Mouse (Mus musculus) limb, embryonic 10.5 days (tissue): ENCODE results near the gene Gpc5. TPM values are rescaled to one million over a fixed set of nuclear protein-coding genes. Genes with fewer than 3 reads are reported as not detected.

Source experiments
- DNase-seq: peaks from one replicate; pipeline ENCODE4 v3.0.0-alpha.2; 2017; ENCODE audit warnings: low spot score
- H3K27ac ChIP-seq: fragments of 300-500 bp; sonication (generic); 2 replicates; pipeline ENCODE4 v1.5.1; 2016; ENCODE audit warnings: mild to moderate bottlenecking
- H3K27me3 ChIP-seq: fragments of 300-500 bp; sonication (generic); 2 replicates; pipeline ENCODE4 v1.6.1; 2016; ENCODE audit warnings: low read depth, mild to moderate bottlenecking; ENCODE audit not compliant: poor library complexity, severe bottlenecking
- H3K36me3 ChIP-seq: fragments of 300-500 bp; sonication (generic); 2 replicates; pipeline ENCODE4 v1.6.1; 2016; ENCODE audit warnings: mild to moderate bottlenecking, moderate library complexity
- H3K4me1 ChIP-seq: fragments of 300-500 bp; sonication (generic); 2 replicates; pipeline ENCODE4 v1.6.1; 2016
- H3K4me3 ChIP-seq: fragments of 300-500 bp; sonication (generic); 2 replicates; pipeline ENCODE4 v1.5.1; 2016; ENCODE audit warnings: mild to moderate bottlenecking, moderate library complexity
- H3K9me3 ChIP-seq: fragments of 300-500 bp; sonication (generic); replicated peaks from 2 replicates; pipeline ENCODE4 v1.6.1; 2016; ENCODE audit warnings: mild to moderate bottlenecking
- WGBS: fragments of 180-500 bp; shearing (Covaris S2); methylation state at CpG from one replicate; pipeline ENCODE4 v1.1.7; 2016; 5-methylcytosine and 5-hydroxymethylcytosine counted together
- microRNA counts: library from miRNA; unstranded; fragments of <30 nt; microRNA quantifications from one replicate; lab custom pipeline; 2017
- microRNA-seq: library from miRNA; unstranded; fragments of <30 nt; microRNA quantifications from one replicate; pipeline ENCODE4, GENCODE M21; 2017
- polyA plus RNA-seq: library from polyadenylated mRNA; unstranded; fragments of >200 nt; fragmentation: Nextera tagmentation; extraction: Ambion mirVana; gene quantifications from 2 replicates; pipeline ENCODE4 v1.2.1, GENCODE M21; 2016

Gpc5 gene
- polyA plus RNA-seq, 1 experiment from 2014 or later = 8.7 TPM

DNA sequence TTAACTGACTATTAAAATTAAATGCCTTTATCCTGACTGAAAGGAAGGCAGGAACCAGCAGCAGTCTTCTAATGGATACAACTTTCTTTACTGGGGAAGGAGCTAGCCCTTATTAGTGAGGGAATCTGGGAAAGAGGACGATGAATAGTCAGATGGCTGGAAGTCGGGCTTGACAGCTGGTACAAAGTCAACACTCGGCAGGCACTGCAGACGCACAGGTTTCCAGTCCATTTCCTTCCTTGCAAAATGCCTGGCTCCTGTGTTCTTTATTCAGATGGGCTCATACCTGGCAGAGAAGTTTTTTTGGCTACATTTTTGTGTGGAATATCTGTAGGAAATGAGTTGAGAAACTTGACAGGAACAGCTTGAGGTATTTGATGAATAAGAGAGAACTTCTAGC, 1364.2 kb downstream of the Gpc5 start:
- Histone ChIP-seq H3K4me3 (no peak overlapping the region), H3K9me3 (no peaks in the 10 kb centered on the region), H3K36me3 (no peaks in the 10 kb centered on the region), H3K4me1 (no peaks in the 10 kb centered on the region), H3K27ac (no peak overlapping the region), H3K27me3 (no peaks in the 10 kb centered on the region)
- WGBS = 71% methylated on average over 4 of the region's 4 CpGs
- DNase-seq = no peak

DNA sequence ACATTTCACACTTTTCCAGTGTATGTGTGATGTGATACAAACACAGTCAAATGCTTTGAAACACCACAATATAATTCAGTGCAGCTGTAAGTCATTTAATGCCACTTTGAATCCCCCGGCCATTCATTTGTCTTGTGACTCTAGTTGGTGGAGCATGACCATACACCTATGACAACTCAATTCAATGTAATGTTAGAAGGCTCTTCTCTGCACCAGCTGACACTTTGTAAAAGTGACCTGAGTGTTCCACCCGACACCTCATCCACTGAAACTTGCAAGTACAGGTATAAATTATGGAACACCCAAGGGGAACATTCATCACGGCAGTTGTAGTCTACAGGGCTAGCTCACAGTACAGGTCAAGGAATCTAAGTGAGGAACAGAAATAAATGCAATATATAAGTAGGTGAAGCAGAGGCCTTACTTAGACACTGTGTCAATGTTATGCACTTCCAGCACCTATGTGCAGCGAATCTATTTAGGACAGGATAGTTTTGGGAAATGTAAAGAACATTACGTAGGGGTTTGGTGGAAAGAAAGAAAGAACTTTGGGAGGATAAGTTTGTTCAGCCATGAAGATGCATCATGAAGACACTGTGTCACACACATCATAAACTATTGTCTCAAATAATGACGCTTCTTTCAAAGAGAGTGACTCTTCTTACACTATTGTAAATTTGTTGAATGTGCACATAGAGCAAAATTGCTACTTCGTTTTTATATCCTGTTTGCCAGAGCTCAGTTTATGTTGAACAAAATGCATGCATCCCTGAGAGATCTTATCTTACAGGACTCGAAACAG, 1381.6 kb downstream of the Gpc5 start:
- WGBS = 82% methylated on average over 8 of the region's 8 CpGs
- no peak for DNase-seq
- H3K27ac ChIP-seq = no peak overlapping the region

DNA sequence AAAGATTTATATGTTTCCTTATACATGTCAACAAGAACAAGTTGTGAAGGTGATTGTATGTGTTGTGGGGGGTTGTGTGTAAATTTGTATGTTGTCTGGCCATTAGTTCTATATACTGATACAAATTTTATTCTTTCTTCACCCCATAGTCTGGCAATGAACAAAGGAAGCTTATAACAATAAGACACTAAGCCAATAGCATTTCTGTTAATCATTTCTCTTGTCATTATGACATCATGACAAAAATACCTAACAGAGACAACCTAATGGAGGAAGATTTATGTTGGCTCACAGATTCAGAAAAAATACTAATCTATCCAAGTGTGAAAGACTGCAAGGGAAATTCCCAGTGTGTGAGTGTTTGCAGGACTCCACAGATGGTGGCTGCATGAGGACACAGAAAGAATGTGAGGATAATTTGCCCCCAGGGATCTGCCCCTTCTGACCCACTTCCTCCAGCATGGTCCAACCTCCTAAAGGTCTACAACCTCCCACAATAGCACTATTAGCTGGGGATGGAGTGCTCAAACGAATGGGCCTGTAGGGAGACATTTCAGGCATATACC, 1402.4 kb downstream of the Gpc5 start:
- Histone ChIP-seq H3K36me3 (no peaks in the 10 kb centered on the region), H3K27ac (no peak overlapping the region), H3K4me1 (no peaks in the 10 kb centered on the region), H3K4me3 (no peak overlapping the region), H3K27me3 (no peaks in the 10 kb centered on the region), H3K9me3 (no peaks in the 10 kb centered on the region)
- no peak for DNase-seq
- 33% methylated on average over 1 of the region's 1 CpGs for WGBS

More for the DNA sequence above, 1381.6 kb downstream of the Gpc5 start:
- H3K36me3 ChIP-seq = no peaks in the 10 kb centered on the region
- H3K27me3 ChIP-seq = no peaks in the 10 kb centered on the region
- H3K4me1 ChIP-seq = no peaks in the 10 kb centered on the region
- H3K4me3 ChIP-seq = no peak overlapping the region
- H3K9me3 ChIP-seq = no peaks in the 10 kb centered on the region

DNA sequence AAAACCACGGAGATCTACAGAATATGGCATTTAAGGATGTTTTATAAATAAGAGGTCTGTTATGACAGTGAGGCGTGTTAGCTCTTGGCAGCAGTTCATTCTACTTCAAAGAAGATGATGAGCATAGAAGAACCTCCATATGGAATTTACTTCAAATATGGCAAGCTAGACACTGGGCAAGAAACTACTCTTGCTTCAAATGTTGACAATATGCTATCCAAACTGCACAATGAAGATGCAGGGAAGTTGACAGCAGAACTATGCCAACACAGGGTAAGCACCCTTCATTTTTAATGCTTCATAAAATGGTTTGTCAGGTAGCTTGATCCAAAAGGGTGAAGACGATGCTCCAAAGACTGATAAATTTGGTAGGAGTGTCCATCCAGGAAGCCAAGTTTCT, 1446.2 kb downstream of the Gpc5 start:
- DNase-seq = no peak
- 91% methylated on average over 3 of the region's 3 CpGs for WGBS
- Histone ChIP-seq H3K9me3 (no peaks in the 10 kb centered on the region), H3K4me1 (no peaks in the 10 kb centered on the region), H3K4me3 (no peak overlapping the region), H3K27ac (no peak overlapping the region), H3K27me3 (no peaks in the 10 kb centered on the region), H3K36me3 (no peaks in the 10 kb centered on the region)

DNA sequence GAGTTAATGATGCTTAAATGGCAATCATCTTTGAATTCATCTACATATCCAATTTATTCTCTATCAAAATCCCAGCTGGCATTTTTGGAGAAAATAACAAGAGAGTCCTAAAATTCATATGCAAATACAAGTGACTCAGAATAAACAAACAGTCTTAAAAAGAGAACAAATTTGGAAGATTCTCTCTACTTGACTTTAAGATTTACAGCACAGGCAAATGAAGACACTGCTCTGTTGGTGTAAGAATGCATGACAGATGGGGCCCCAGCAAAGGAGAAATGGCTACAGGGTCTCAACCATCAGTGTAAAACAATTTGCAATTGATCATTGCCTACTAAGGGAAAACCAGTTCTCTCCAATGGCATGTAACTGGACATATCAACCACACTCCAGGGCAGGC, 1451.7 kb downstream of the Gpc5 start:
- no peaks in the 10 kb centered on the region for H3K27me3 ChIP-seq
- H3K4me1 ChIP-seq = no peaks in the 10 kb centered on the region
- DNase-seq = no peak
- H3K4me3 ChIP-seq = no peak overlapping the region
- H3K27ac ChIP-seq = no peak overlapping the region
- H3K9me3 ChIP-seq = no peaks in the 10 kb centered on the region
- no peaks in the 10 kb centered on the region for H3K36me3 ChIP-seq

DNA sequence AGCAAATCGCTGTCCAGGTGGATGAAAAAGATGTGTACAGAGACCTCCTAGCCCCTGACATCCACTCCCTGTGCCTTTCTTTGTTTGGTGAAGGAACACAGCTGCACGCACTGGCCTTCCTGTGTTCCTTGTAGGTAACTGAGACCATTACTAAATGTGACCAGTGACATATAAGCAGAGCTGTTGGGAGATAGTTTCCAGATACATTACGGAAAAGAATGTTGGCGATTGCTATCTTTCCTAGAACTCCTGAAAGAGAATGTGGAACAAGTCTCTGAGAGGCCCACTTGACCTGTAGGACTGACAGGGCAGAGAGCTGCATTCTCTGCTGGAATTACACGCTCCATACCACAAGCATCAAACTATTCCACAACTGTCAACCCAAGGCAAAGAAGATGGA, 1459.4 kb downstream of the Gpc5 start:
- Histone ChIP-seq H3K27ac (0 out of 2 replicates have a peak overlapping the region, but pooled peaks have one; percentile 38), H3K4me3 (no peak overlapping the region), H3K36me3 (no peaks in the 10 kb centered on the region), H3K9me3 (no peaks in the 10 kb centered on the region), H3K27me3 (no peaks in the 10 kb centered on the region), H3K4me1 (peaks cover 10% of the 10 kb centered on the region)
- no peak for DNase-seq
- WGBS = 51% methylated on average over 5 of the region's 5 CpGs

DNA sequence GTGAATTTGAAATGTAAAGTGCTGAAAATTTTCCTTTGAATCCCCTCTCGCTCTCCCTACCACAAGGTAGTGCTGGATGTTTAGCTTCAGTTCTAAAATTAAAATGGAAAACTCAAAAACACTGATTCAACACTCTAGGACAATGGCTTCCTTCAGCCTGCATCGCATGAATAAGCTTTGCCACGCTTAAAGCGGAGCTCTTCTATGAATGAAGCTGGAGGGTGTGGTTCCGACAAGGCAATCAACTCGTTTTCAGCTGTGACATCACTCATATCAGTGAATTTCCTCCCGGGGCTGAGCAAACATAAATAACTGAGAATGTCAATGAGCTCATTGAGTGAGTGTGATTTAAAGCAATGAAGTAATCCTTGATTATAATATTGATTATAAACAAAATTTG, 1461.3 kb downstream of the Gpc5 start:
- 77% methylated on average over 7 of the region's 7 CpGs for WGBS
- H3K27me3 ChIP-seq = no peaks in the 10 kb centered on the region
- no peak for DNase-seq
- peaks cover 13% of the 10 kb centered on the region for H3K4me1 ChIP-seq
- no peak overlapping the region for H3K27ac ChIP-seq
- H3K9me3 ChIP-seq = no peaks in the 10 kb centered on the region
- H3K4me3 ChIP-seq = no peak overlapping the region
- H3K36me3 ChIP-seq = no peaks in the 10 kb centered on the region

DNA sequence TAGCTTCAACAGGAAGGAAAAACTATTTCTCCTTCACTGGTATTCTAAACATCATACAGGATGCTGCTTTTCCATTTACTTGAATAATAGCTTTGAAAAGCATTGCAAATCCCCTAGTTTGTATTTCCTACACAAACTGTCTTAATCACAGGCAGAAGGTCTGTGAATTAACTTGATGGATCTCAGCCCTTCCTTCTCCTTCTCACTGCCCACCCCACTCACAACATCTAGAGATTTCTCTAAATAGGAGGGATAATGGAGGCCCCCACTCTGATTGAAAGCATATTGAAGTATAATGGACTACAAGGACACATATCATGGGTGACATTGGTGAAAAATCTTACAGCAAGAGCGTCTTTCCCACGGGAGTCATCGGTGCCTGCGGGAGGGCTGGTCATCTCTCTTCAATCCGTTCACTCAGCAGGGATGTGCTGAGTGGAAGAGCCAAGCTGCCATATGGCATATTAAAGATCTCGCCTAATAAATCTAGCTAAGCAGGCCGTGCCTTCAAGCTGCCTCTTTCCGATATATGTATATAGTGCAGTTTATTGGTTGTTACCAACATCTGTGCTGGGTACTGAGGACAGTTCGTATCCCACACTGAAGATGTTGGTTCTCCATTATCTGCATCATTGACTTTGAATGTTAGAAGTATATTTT, 1466.3 kb downstream of the Gpc5 start:
- 77% methylated on average over 9 of the region's 9 CpGs for WGBS
- no peak for DNase-seq
- no peak overlapping the region for H3K27ac ChIP-seq
- no peaks in the 10 kb centered on the region for H3K36me3 ChIP-seq
- no peaks in the 10 kb centered on the region for H3K27me3 ChIP-seq
- H3K9me3 ChIP-seq = no peaks in the 10 kb centered on the region
- H3K4me3 ChIP-seq = no peak overlapping the region
- H3K4me1 ChIP-seq = 0 out of 2 replicates have a peak, but pooled peaks cover 4% of the 10 kb centered on the region

DNA sequence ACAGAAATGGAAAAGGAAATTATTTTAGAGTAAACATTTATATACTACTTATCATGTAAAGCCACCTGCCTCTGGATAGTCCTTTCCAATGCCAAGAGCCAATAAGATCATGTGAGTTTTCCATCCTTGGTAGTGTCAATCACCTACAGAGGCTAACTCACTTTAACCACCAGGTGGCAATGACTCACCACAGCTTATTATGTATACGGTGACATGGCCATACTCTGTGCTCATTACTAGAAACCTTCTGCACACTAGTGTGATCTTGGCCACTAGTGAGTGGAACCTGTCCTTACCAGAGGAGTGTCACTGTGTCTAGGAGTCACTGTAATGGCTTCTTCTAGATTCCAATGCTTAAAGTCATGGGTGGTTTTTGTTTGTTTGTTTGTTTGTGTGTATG, 1468.0 kb downstream of the Gpc5 start:
- no peak for DNase-seq
- WGBS = 39% methylated on average over 1 of the region's 1 CpGs

More for the DNA sequence above, 1468.0 kb downstream of the Gpc5 start:
- no peak overlapping the region for H3K4me3 ChIP-seq
- H3K4me1 ChIP-seq = 0 out of 2 replicates have a peak, but pooled peaks cover 4% of the 10 kb centered on the region
- H3K27ac ChIP-seq = no peak overlapping the region
- H3K9me3 ChIP-seq = no peaks in the 10 kb centered on the region
- H3K27me3 ChIP-seq = no peaks in the 10 kb centered on the region
- H3K36me3 ChIP-seq = no peaks in the 10 kb centered on the region

MicroRNAs encoded within 50 kb of the gene (microRNA counts, 519-probe panel; counts per million panel counts)
- microRNA mmu-miR-18a (lab: Ali Mortazavi, UCI) (6,339 counts per million, percentile 95 among the panel's probes with 10 or more counts), microRNA mmu-miR-19a (lab: Ali Mortazavi, UCI) (8,716 counts per million, percentile 99 among the panel's probes with 10 or more counts), microRNA mmu-miR-19b (lab: Ali Mortazavi, UCI) (7,948 counts per million, percentile 98 among the panel's probes with 10 or more counts), microRNA mmu-miR-20a+mmu-miR-20b (lab: Ali Mortazavi, UCI) (9,521 counts per million, percentile 100 among the panel's probes with 10 or more counts), microRNA mmu-miR-92a (lab: Ali Mortazavi, UCI) (4,358 counts per million, percentile 82 among the panel's probes with 10 or more counts)

Small RNA genes within 50 kb of the gene (microRNA-seq; reads per million reads assigned to microRNA genes)
- gene Mir17 (91,319 reads per million, percentile 100 among the genes with 10 or more reads in this experiment), gene Mir18 (12,600 reads per million, percentile 96 among the genes with 10 or more reads in this experiment), gene Mir19a (210 reads per million, percentile 57 among the genes with 10 or more reads in this experiment), gene Mir19b-1 (121 reads per million, percentile 51 among the genes with 10 or more reads in this experiment), gene Mir20a (31,245 reads per million, percentile 98 among the genes with 10 or more reads in this experiment), gene Mir92-1 (12,793 reads per million, percentile 96 among the genes with 10 or more reads in this experiment)
